Mouse (Mus musculus) limb, embryonic 13.5 days (tissue): ENCODE results near the gene Vmn2r12. TPM values are rescaled to one million over a fixed set of nuclear protein-coding genes. Genes with fewer than 3 reads are reported as not detected.
"Not testable (repeated sequence)": the region's sequence is repeated elsewhere in the genome, so short reads cannot be mapped to it uniquely, and the experiment has no call there.

ENCODE experiments used
- ATAC-seq: fragments of 200-750 bp; cut with Nextera tagmentation; 2 replicates; pipeline ENCODE4 v1.8.0; 2017; ENCODE audit warnings: low read depth, moderate number of reproducible peaks, moderate TSS enrichment; ENCODE audit not compliant: low FRiP score
- H3K27ac ChIP-seq: fragments of 300-500 bp; sonication (generic); 2 replicates; pipeline ENCODE4 v1.5.1; 2015; ENCODE audit warnings: inconsistent platforms, mild to moderate bottlenecking, moderate library complexity
- H3K27me3 ChIP-seq: fragments of 300-500 bp; sonication (generic); 2 replicates; pipeline ENCODE4 v1.6.1; 2015; ENCODE audit warnings: mild to moderate bottlenecking, inconsistent platforms
- H3K36me3 ChIP-seq: fragments of 300-500 bp; sonication (generic); 2 replicates; pipeline ENCODE4 v1.6.1; 2015; ENCODE audit warnings: inconsistent platforms, mild to moderate bottlenecking, moderate library complexity
- H3K4me1 ChIP-seq: fragments of 300-500 bp; sonication (generic); 2 replicates; pipeline ENCODE4 v1.6.1; 2015; ENCODE audit warnings: inconsistent platforms
- H3K4me2 ChIP-seq: fragments of 300-500 bp; sonication (generic); replicated peaks from 2 replicates; pipeline ENCODE4 v1.6.1; 2015; ENCODE audit warnings: inconsistent platforms, mild to moderate bottlenecking, moderate library complexity
- H3K4me3 ChIP-seq: fragments of 300-500 bp; sonication (generic); 2 replicates; pipeline ENCODE4 v1.5.1; 2015; ENCODE audit warnings: moderate library complexity, mild to moderate bottlenecking, inconsistent platforms
- H3K9ac ChIP-seq: fragments of 300-500 bp; sonication (generic); 2 replicates; pipeline ENCODE4 v1.6.1; 2015; ENCODE audit warnings: mild to moderate bottlenecking, inconsistent platforms
- H3K9me3 ChIP-seq: fragments of 300-500 bp; sonication (generic); 2 replicates; pipeline ENCODE4 v1.6.1; 2016; ENCODE audit warnings: inconsistent platforms
- WGBS: fragments of 180-500 bp; shearing (Covaris S2); methylation state at CpG from one replicate; pipeline ENCODE4 v1.1.7; 2015; 5-methylcytosine and 5-hydroxymethylcytosine counted together
- polyA plus RNA-seq: library from polyadenylated mRNA; unstranded; fragments of >200 nt; fragmentation: Nextera tagmentation; extraction: Ambion mirVana; gene quantifications from 2 replicates; pipeline ENCODE4 v1.2.1, GENCODE M21; 2015

Gene Vmn2r12
- not detected in 2 replicates for polyA plus RNA-seq

DNA sequence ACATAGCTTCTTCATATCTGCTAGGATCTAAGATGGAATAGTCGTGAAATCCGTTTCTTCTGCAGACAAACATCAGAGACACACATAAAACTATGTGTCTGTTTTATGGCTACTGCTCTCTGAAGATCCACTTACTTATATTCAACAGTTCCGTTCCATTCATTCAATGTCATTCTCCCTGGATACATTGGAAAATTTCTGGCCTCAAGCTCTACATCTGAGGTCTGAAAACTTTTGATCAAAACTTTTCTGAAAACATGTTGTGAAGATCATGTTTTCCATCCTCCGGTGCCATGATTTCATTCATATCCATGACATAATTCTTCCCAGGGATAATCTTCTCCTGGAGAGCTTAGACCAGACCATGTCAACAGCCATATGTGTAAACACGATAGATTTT lies at the start of gene Vmn2r12:
Vmn2r12 (minus strand) TSS at position 101 of the 400 bp plus-strand sequence.
- not testable (repeated sequence) for H3K36me3 ChIP-seq, H3K4me3 ChIP-seq, H3K4me1 ChIP-seq, H3K4me2 ChIP-seq, H3K9ac ChIP-seq, H3K27ac ChIP-seq, H3K27me3 ChIP-seq, ATAC-seq
- H3K9me3 ChIP-seq, result peaks cover 13% of the 10 kb centered on the region; the same call in 1 of the 2 replicates
- WGBS, result 79% methylated on average over 5 of the region's 5 CpGs

DNA sequence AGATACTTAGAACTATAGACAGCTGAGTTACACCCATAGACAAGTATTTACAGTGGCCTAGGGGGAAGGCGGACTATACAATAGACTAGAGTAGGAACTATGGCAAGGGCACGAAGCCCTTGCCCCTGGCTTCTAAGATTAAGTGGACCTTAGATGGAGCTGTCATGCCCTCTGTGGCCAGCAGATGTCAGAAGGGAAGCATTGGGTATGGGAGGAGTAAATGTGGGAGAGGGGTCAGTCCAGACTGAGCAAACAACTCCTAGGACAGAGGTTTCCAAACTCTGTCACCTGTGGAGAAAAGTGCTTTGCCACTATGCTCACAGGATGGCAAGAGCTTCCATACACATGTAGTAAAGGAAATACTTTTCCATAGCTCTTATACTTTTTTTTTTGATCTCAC lies 41.8 kb upstream of the Vmn2r12 start:
- WGBS, result 76% methylated on average over 2 of the region's 2 CpGs
- H3K27ac ChIP-seq, result no peak overlapping the region
- H3K36me3 ChIP-seq, result no peaks in the 10 kb centered on the region
- H3K4me2 ChIP-seq, result no peak overlapping the region
- no peaks in the 10 kb centered on the region for H3K27me3 ChIP-seq
- H3K9ac ChIP-seq, result no peak overlapping the region
- ATAC-seq, result no peak
- no peaks in the 10 kb centered on the region for H3K4me1 ChIP-seq
- peaks cover 14% of the 10 kb centered on the region for H3K9me3 ChIP-seq
- no peak overlapping the region for H3K4me3 ChIP-seq

DNA sequence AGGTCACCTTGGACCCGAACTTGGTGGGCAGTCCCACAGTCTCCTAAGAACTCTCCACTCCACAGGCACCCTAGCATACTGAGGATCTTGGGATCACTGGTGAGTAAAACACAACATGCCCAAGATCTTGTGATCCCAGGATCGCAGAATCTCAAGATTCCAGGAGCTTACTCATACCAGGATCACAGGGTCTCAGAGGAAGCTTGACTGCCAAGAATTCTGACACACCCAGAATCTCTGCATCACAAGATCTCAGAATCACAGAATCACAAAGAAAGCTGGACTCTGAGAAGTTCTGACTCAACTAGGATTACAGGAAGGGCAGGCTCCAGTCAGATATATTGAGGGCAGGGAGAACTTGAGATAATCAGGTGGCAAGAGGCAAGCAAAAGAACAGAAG lies 39.0 kb upstream of the Vmn2r12 start:
- H3K4me1 ChIP-seq, result no peaks in the 10 kb centered on the region
- no peaks in the 10 kb centered on the region for H3K27me3 ChIP-seq
- H3K36me3 ChIP-seq, result no peaks in the 10 kb centered on the region
- peaks cover 19% of the 10 kb centered on the region for H3K9me3 ChIP-seq
- no peak overlapping the region for H3K27ac ChIP-seq
- H3K9ac ChIP-seq, result no peak overlapping the region
- WGBS, result 66% methylated on average over 2 of the region's 2 CpGs
- H3K4me2 ChIP-seq, result no peak overlapping the region
- no peak overlapping the region for H3K4me3 ChIP-seq
- no peak for ATAC-seq

DNA sequence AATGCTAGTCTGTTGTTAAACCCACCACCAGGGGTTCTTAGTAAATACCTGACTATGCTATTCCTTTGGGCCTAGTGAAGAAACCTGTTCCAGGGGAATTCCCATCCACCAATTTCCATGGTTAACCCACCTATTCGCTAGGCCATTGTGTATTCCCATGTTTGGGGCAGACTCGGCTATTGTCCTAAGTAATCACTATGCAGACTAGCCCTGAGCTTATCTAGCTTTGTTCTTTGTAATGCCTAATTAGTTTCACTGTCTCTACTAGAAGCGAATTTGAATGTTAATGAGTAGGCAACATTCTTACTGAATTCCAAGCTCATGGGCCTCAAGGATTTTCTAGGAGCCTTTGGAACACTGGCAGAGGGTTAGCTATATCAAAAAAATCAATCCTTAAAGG lies 1.3 kb downstream of the Vmn2r12 start:
- H3K9me3 ChIP-seq, result peaks cover 13% of the 10 kb centered on the region; the same call in 1 of the 2 replicates
- H3K27ac ChIP-seq, H3K27me3 ChIP-seq, H3K9ac ChIP-seq, H3K4me1 ChIP-seq, ATAC-seq, H3K36me3 ChIP-seq, H3K4me3 ChIP-seq, H3K4me2 ChIP-seq: not testable (repeated sequence)
- WGBS, result 78% methylated on average over 3 of the region's 3 CpGs

DNA sequence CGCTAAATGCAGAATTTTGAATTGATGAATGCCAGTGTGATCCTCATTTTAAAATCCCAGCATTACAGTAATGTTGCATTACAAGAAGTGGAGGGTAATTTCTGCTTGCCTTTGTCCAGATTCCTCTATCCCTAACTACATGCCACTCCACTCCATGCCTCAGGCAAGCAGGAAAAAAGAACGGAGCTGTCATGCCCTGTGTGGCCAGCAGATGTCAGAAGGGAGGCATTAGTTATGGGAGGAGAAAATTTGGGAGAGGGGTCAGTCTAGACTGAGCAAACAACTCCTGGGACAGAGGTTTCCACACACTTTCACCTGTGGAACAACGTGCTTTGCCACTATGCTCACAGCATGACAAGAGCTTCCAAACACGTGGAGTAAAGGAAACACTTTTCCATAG lies 25.7 kb downstream of the Vmn2r12 start:
- not testable (repeated sequence) for H3K9me3 ChIP-seq, ATAC-seq, H3K36me3 ChIP-seq, H3K9ac ChIP-seq, H3K27ac ChIP-seq, H3K4me1 ChIP-seq, H3K27me3 ChIP-seq, H3K4me3 ChIP-seq, H3K4me2 ChIP-seq
- WGBS, result 48% methylated on average over 4 of the region's 4 CpGs

DNA sequence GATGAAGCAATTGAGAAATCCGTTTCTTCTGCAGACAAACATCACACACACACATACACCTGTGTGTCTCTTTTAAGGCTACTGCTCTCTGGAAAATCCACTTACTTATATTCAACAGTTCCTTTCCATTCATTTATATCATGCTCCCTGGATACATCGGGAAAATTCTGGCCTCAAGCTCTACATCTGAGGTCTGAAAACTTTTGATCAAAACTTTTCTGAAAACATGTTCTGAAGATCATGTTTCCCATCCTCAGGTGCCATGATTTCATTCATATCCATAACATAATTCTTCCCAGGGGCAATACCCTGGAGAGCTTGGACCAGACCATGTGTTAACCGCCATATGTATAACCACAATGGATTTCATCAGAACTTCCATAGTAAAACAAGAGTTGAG lies 38.3 kb downstream of the Vmn2r12 start, which contains the start of gene Vmn2r11:
Vmn2r11 (minus strand) TSS at position 101 of the 400 bp plus-strand sequence.
- not testable (repeated sequence) for ATAC-seq, H3K36me3 ChIP-seq, H3K27ac ChIP-seq, H3K4me1 ChIP-seq, H3K9ac ChIP-seq, H3K4me3 ChIP-seq, H3K4me2 ChIP-seq, H3K9me3 ChIP-seq, H3K27me3 ChIP-seq
- 84% methylated on average over 3 of the region's 3 CpGs for WGBS

DNA sequence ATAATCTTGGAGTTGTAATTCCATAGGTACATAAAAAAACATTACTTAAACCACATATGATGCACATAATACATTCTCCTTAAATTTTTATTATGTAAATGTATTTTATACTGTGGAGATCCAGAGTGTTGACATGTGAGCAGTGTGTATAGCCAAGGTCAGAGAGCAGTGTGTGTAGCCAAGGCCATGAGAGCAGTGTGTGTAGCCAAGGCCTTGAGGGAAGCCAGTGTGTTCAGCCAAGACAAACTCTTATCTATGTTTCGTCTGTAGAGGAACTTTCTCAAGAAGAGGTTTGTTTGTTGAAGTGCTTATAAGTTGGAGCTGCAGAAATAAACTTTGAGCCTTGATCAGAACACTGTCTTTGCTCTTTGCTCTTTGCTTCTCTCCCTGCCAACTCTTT lies 42.5 kb downstream of the Vmn2r12 start:
- no peak for ATAC-seq
- no peak overlapping the region for H3K9ac ChIP-seq
- H3K4me3 ChIP-seq, result no peak overlapping the region
- no peaks in the 10 kb centered on the region for H3K4me1 ChIP-seq
- WGBS, result 79% methylated on average over 1 of the region's 1 CpGs
- no peaks in the 10 kb centered on the region for H3K27me3 ChIP-seq
- no peak overlapping the region for H3K4me2 ChIP-seq
- peaks cover 4% of the 10 kb centered on the region; the same call in 1 of the 2 replicates for H3K9me3 ChIP-seq
- no peaks in the 10 kb centered on the region for H3K36me3 ChIP-seq
- no peak overlapping the region for H3K27ac ChIP-seq

Other genes starting within 250 kb of the Vmn2r12 start
- not detected in 2 replicates for gene Vmn2r9, start 245.3 kb downstream of the Vmn2r12 start, polyA plus RNA-seq
- not detected in 2 replicates for gene Vmn2r10, start 91.4 kb downstream of the Vmn2r12 start, polyA plus RNA-seq
- not detected in 2 replicates for gene Vmn2r11, start 38.4 kb downstream of the Vmn2r12 start, polyA plus RNA-seq
- not detected in 2 replicates for gene Vmn2r13, start 94.2 kb upstream of the Vmn2r12 start, polyA plus RNA-seq
- gene Vmn2r14, start 126.8 kb upstream of the Vmn2r12 start, polyA plus RNA-seq, result not detected in 2 replicates
- not detected in 2 replicates for gene Vmn2r15, start 199.7 kb upstream of the Vmn2r12 start, polyA plus RNA-seq
- gene Vmn2r16, start 232.2 kb upstream of the Vmn2r12 start, polyA plus RNA-seq, result not detected in 2 replicates